Mouse (Mus musculus) midbrain, postnatal 0 days (tissue): ENCODE measurements around the gene T2. TPM values are rescaled to one million over a fixed set of nuclear protein-coding genes. Genes with fewer than 3 reads are reported as not detected.
A peak's percentile ranks its signal among the peaks of the same experiment; 100 is the strongest.
"Not testable (repeated sequence)": the region's sequence is repeated elsewhere in the genome, so short reads cannot be mapped to it uniquely, and the experiment has no call there.

Source experiments
- ATAC-seq: fragments of 200-750 bp; cut with Nextera tagmentation; 2 replicates; pipeline ENCODE4 v1.8.0; 2017; ENCODE audit warnings: moderate number of reproducible peaks, mild to moderate bottlenecking, moderate TSS enrichment, moderate library complexity; ENCODE audit not compliant: low FRiP score
- DNase-seq: peaks from one replicate; pipeline ENCODE4 v3.0.0-alpha.2; 2015; ENCODE audit warnings: low spot score
- H3K27ac ChIP-seq: fragments of 300-500 bp; sonication (generic); 2 replicates; pipeline ENCODE4 v1.5.1; 2014; ENCODE audit warnings: low read depth, mild to moderate bottlenecking, low read length, mixed read lengths
- H3K27me3 ChIP-seq: fragments of 300-500 bp; sonication (generic); 2 replicates; pipeline ENCODE4 v1.6.1; 2014; ENCODE audit warnings: low read length, control low read depth, mixed read lengths; ENCODE audit not compliant: insufficient read depth
- H3K36me3 ChIP-seq: fragments of 300-500 bp; sonication (generic); 2 replicates; pipeline ENCODE4 v1.6.1; 2014; ENCODE audit warnings: low read length, control low read depth, mixed read lengths; ENCODE audit not compliant: insufficient read depth
- H3K4me1 ChIP-seq: fragments of 300-500 bp; sonication (generic); 2 replicates; pipeline ENCODE4 v1.6.1; 2014; ENCODE audit warnings: mild to moderate bottlenecking, control low read depth, antibody characterized with exemption, low read length, mixed read lengths; ENCODE audit not compliant: insufficient read depth
- H3K4me2 ChIP-seq: fragments of 300-500 bp; sonication (generic); 2 replicates; pipeline ENCODE4 v1.6.1; 2014; ENCODE audit warnings: low read depth, mild to moderate bottlenecking, low read length, mixed read lengths; ENCODE audit not compliant: poor library complexity, severe bottlenecking
- H3K4me3 ChIP-seq: fragments of 300-500 bp; sonication (generic); 2 replicates; pipeline ENCODE4 v1.5.1; 2014; ENCODE audit warnings: low read depth, mild to moderate bottlenecking, low read length, moderate library complexity
- H3K9ac ChIP-seq: fragments of 300-500 bp; sonication (generic); replicated peaks from 2 replicates; pipeline ENCODE4 v1.6.1; 2014; ENCODE audit warnings: mild to moderate bottlenecking, low read length, moderate library complexity, mixed read lengths; ENCODE audit not compliant: poor library complexity, severe bottlenecking
- H3K9me3 ChIP-seq: fragments of 300-500 bp; sonication (generic); 2 replicates; pipeline ENCODE4 v1.6.1; 2016; ENCODE audit warnings: low read length, control low read depth
- CTCF ChIP-seq: IDR thresholded peaks from 2 replicates; pipeline ENCODE4 v1.5.1; 2016; ENCODE audit warnings: antibody characterized with exemption, mild to moderate bottlenecking
- WGBS: fragments of 180-500 bp; shearing (Covaris S2); extraction: QIAGEN DNeasy Blood & Tissue Kit; methylation state at CpG from one replicate; pipeline ENCODE4 v1.1.7; 2014; 5-methylcytosine and 5-hydroxymethylcytosine counted together
- polyA plus RNA-seq: library from polyadenylated mRNA; unstranded; fragments of >200 nt; fragmentation: Nextera tagmentation; extraction: Ambion mirVana; gene quantifications from 2 replicates; pipeline ENCODE4 v1.2.1, GENCODE M21; 2015
- total RNA-seq: library from RNA; depleted of rRNA; stranded (reverse); fragments of >200 nt; gene quantifications from 2 replicates; pipeline ENCODE4 v1.2.3, GENCODE M21; 2014

The T2 gene
- total and polyA plus RNA-seq, 2 experiments from 2014 or later: 0.38 to 0.81 TPM

DNA sequence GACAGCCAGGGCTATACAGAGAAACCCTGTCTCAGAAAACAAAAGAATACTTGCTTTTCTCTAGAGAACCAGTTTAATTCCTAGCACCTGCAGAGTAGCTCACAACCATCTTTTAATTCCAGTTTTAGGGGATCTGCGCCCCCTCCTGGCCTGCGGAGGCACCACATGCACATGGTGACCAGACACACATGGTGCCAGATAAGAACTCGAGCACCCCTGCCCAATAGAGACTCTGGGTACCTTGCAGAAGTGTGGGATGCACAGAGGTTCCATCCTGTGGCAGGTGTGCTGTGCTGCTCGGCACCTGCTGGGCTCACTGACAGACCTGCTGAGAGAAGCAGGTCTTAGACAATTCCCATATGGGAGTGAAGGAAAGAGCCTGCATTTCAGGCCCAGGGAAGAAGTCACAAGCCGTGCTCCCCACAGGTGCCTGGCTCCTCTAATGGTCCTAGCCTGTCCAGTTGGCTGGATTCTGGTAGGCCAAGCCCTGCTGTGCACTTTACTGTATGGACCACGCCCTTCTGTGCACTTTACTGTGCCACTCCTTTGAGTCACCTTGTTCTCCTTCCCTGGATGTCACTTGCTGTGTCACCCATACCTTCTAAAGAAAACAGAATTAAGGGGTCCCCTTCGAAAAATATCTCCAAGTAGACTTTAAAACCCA, 27.1 kb upstream of the T2 start:
- Histone ChIP-seq H3K4me2 (no peak overlapping the region), H3K9me3 (no peaks in the 10 kb centered on the region), H3K9ac (no peak overlapping the region), H3K27me3 (no peaks in the 10 kb centered on the region), H3K27ac (no peak overlapping the region), H3K4me1 (no peaks in the 10 kb centered on the region), H3K36me3 (peaks cover 40% of the 10 kb centered on the region), H3K4me3 (no peak overlapping the region)
- no peak for DNase-seq
- 69% methylated on average over 7 of the region's 7 CpGs for WGBS
- TF ChIP-seq CTCF: peak; percentile 61
- ATAC-seq: no peak

DNA sequence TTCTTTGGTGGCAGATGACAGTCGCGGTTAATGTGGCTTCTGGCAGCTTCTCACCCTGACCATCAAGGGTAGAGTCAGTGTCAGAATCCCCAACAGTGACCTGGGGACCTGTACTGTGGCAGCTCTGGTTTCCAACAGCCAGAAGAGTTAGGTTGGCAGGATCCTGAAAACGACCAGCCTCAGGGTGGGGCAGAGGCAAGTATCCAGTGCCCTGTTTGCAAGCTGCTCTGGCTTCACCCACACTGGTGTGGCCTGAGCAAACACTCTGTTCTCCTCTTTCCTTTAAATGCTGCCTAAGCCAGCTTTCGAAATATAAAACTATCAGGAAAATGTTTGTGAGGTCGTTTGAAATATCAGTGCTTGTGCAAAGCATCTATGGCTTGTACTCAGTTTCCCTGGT, 25.2 kb upstream of the T2 start:
- no peak overlapping the region for H3K4me3 ChIP-seq
- no peak overlapping the region for H3K9ac ChIP-seq
- H3K4me2 ChIP-seq: no peak overlapping the region
- no peaks in the 10 kb centered on the region for H3K27me3 ChIP-seq
- DNase-seq (no peak), ATAC-seq (no peak)
- H3K36me3 ChIP-seq: peaks cover 22% of the 10 kb centered on the region
- 76% methylated on average over 5 of the region's 5 CpGs for WGBS
- TF ChIP-seq CTCF: no peak
- H3K27ac ChIP-seq: no peak overlapping the region
- H3K4me1 ChIP-seq: no peaks in the 10 kb centered on the region
- H3K9me3 ChIP-seq: no peaks in the 10 kb centered on the region

DNA sequence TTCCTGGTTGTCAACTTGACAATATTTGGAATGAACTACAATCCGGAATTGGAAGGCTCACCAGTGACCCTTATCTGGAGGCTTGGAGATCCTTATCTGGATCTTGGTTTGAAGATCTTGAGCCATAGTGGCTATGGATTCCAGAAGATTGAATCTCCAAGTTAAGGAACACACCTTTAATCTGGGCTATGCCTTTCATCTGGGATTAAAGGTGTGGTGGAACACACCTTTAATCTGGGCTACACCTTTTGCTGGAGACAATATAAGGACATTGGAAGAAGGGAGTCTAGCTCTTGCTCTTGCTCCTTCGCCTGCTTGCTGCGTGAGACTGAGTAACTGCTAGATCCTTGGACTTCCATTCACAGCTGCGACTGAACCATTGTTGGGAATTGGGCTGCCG, 18.6 kb upstream of the T2 start, which contains the start of gene Prr18:
Gene Prr18 (plus strand): TSS at position 301 of the 400 bp plus-strand sequence.
- DNase-seq, H3K27ac ChIP-seq, H3K4me2 ChIP-seq, H3K4me3 ChIP-seq, H3K9me3 ChIP-seq, H3K27me3 ChIP-seq, ATAC-seq, H3K9ac ChIP-seq, H3K36me3 ChIP-seq: not testable (repeated sequence)
- no CpG with 5 or more reads among the region's 5 CpGs for WGBS
- peaks cover 12% of the 10 kb centered on the region for H3K4me1 ChIP-seq

DNA sequence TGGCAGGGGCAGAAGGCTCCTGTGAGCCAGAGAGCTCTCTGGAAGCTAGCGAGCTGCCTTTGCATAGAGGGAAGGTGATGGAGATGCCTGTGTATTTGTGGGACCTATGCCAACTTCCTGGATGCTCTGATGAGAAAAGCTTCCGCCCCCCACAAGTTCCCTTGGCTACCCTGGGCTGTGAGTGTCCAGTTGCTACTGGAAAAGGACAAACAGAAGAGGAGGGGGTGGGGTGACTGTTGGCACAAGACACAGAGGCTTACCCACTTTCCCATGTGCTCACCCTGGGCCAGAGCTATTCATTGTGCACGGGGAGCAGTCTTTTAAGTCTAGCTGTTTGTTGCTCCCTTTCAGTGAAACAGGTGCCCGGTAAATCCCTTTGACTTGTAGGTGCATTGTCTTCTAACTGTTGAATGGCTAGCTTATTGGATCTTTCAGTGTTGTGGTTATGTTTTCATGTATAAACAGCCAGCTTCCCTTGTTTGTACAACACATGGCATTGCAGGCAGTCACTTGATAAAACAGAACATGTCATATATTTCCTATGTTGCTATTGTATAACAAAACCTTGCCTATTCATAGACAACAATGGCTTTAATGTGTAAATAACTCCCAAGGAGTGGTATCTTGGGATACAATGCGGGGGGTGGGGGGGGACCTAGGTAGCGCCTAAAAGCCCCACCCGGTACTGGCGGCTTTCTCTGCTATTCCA, 16.0 kb upstream of the T2 start:
- Histone ChIP-seq H3K27me3 (no peaks in the 10 kb centered on the region), H3K4me3 (peak overlapping the region; percentile 75), H3K27ac (peak overlapping the region; percentile 95), H3K4me1 (peaks cover 22% of the 10 kb centered on the region), H3K9ac (peak overlapping the region; percentile 95), H3K9me3 (no peaks in the 10 kb centered on the region), H3K36me3 (no peaks in the 10 kb centered on the region), H3K4me2 (peak overlapping the region; percentile 98)
- WGBS: 11% methylated on average over 8 of the region's 8 CpGs
- TF ChIP-seq CTCF: no peak
- ATAC-seq (peak; percentile 73), DNase-seq (peak; percentile 90)

DNA sequence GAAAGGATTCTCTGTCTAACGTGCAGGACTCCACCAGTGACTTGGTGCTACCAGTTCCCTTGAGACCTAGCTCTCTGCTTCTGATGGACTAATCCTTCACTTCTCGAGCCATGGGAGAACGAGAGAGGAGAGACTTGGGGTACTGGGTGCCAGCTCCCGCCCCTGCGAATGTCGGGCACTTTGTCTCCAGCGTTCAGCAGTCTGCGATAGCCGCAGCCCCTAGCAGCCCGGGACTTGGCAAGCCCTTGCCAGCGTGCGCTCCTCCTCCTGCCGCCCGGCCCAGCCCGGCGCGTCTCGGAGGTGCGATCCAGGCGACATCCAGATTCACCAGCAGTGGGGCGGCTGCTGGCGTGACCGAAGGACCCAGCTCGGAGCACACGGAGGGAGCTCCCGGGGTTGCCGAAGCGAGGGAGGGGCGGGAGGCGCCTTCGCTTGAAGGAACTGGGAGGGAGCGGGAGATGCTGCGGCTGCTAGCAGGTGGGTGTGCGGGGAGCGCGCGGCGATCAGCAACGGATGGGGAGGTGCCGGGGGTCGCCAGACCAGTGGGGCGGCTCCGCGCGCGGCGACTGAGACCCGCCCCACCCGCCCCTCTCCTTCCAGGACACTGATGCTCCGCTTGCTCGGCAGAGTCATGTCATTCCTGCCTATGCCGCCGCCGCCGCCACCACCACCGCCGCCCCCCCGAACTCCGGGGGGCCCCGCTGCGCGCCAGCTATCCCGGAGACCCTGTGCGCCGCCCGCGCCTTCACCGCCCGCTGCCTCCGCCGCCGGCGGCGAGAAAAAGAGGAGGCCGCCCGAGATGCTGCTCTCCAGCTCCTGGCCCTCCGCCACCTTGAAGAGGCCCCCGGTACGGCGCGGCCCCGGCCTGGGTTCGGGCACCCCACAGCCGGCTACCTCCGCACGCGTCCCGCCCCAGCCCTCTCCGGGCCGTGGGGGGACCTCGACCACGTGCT, 15.1 kb upstream of the T2 start:
- peaks cover 22% of the 10 kb centered on the region for H3K4me1 ChIP-seq

More for the DNA sequence above, 15.1 kb upstream of the T2 start:
- H3K4me2 ChIP-seq: peak overlapping the region; percentile 98
- peak; percentile 82 for DNase-seq
- WGBS: under 1% methylated on average over 45 of the region's 92 CpGs
- H3K27me3 ChIP-seq: no peaks in the 10 kb centered on the region
- H3K9ac ChIP-seq: peak overlapping the region; percentile 95
- no peaks in the 10 kb centered on the region for H3K36me3 ChIP-seq
- no peaks in the 10 kb centered on the region for H3K9me3 ChIP-seq
- H3K27ac ChIP-seq: peak overlapping the region; percentile 95
- 0 out of 2 replicates have a peak, but pooled peaks have one; percentile 1 for TF ChIP-seq CTCF
- peak; percentile 82 for ATAC-seq
- H3K4me3 ChIP-seq: peak overlapping the region; percentile 75
